Mouse (Mus musculus): Measurements from ENCODE around the gene Grm1.

DNA sequence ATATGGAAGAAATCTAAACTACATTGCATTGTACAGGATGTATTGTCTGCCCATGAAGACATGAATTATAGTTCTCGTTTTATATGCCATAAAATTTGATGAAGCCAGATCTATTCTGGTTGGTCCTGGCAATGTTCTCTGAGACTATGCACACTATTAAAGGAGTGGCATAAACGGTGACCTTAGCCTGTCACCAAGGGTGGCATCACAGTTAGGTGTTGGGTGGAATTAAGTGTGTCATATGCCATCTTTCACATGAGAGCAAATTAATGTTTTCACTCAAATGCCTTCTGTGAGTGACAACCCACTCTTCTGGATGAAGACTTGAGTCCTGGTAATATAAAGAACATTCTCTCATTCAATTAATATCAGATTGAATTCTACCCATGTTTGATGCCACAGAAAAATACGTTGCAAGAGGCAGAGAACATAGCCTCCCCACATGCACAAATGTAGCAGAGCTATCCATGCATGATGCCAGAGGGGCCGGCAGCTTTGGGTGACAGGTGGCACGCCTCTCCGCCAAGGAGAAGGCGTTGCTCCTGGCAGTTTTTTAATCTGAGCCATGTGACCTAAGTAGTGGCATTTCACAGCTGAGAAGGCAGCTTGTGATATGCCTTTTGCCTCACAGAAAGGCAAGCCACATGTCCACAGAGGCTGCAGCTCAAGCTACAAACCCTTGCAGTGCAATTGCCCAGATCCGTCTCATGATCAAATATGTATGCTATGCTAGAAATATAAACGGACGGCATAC, 20.7 kb downstream of the Grm1 start:
- TF ChIP-seq CTCF (IDR thresholded peaks at IDR 0.05; ENCODE audit: extremely low read depth, insufficient read length, insufficient replicate concordance, low read depth, low read length) = no peak
- TF ChIP-seq POLR2A (IDR thresholded peaks at IDR 0.05; ENCODE audit: low read depth, low read length) = no peak
